8 mouse cellular contexts compared by ENCODE assay signal in genomic region chr2:33755633-33756020, GRCm38 (mm10).
DNase-seq lines count a peak whose midpoint lies in the region; ATAC-seq and TF ChIP-seq lines count a peak whose summit lies in the region.

No protein-coding gene starts in this region.

- no peaks in the 10 kb centered on the region for H3K9me3 ChIP-seq in liver, embryonic 16.5 days (replicated peaks; ENCODE audit: control insufficient read depth, low read length)

- peak; percentile 29 for DNase-seq in kidney, postnatal 14 days
- DNase-seq in kidney, adult 18-20 months: no peak
- DNase-seq in brain, embryonic 14.5 days (ENCODE audit: low read depth): peak; percentile 41
- DNase-seq in heart, postnatal 10 days: peak; percentile 22 to 37
- peak; percentile 45 to 58 for DNase-seq in thymus, adult 18-20 months
- DNase-seq in cerebellum, postnatal 36 days: no peak
- no peak for DNase-seq in MN1 (ENCODE audit: low spot score)

- no peaks in the 10 kb centered on the region for H3K36me3 ChIP-seq in liver, embryonic 16.5 days (ENCODE audit: control insufficient read depth, insufficient read depth)

- no peak for TF ChIP-seq POLR2A in brain, embryonic 14.5 days (IDR thresholded peaks at IDR 0.05; ENCODE audit: borderline replicate concordance, extremely low read depth, insufficient read depth, insufficient read length, poor library complexity, severe bottlenecking)

- intact Hi-C loops in heart, postnatal 10 days (cut with DNase I): no loop called here

- 23% methylated on average over 6 of the region's 6 CpGs for WGBS in liver, embryonic 16.5 days (ENCODE audit: insufficient replicate concordance)

- H3K27me3 ChIP-seq in liver, embryonic 16.5 days (ENCODE audit: control insufficient read depth, insufficient read depth, low read depth, low read length): no peaks in the 10 kb centered on the region

- peak; percentile 64 for ATAC-seq in liver, embryonic 16.5 days (ENCODE audit: low read depth)

- no peak for TF ChIP-seq CTCF in brain, embryonic 14.5 days (IDR thresholded peaks at IDR 0.05; ENCODE audit: borderline replicate concordance, extremely low read depth, insufficient read depth, insufficient read length)

- peaks cover 5% of the 10 kb centered on the region for H3K4me1 ChIP-seq in liver, embryonic 16.5 days (ENCODE audit: control insufficient read depth, low read depth, low read length)

- H3K27ac ChIP-seq in liver, embryonic 16.5 days (ENCODE audit: low read length): peak overlapping the region; percentile 7; the same call in 1 of the 2 replicates

- no peak overlapping the region for H3K9ac ChIP-seq in liver, embryonic 16.5 days (ENCODE audit: low read depth, low read length)

- H3K4me3 ChIP-seq in liver, embryonic 16.5 days (ENCODE audit: low read depth, low read length): no peak overlapping the region

- no peak overlapping the region for H3K4me2 ChIP-seq in liver, embryonic 16.5 days (ENCODE audit: low read depth, low read length)

Comparison
In these comparisons a context has a peak if more than half of its experiments do, and no peak if none do; other contexts are left out.
1. DNase-seq: peak in kidney, postnatal 14 days (single experiment), brain, embryonic 14.5 days (single experiment), heart, postnatal 10 days (2 of 2) and thymus, adult 18-20 months (2 of 2); none in kidney, adult 18-20 months (single experiment), cerebellum, postnatal 36 days (0 of 2) and MN1 (single experiment).